Mouse (Mus musculus) C2C12 (cell line): ENCODE measurements around the gene Efcab5.

Experiments
- CEBPB ChIP-seq: IDR thresholded peaks from one replicate; pipeline ENCODE4 v1.6.1; 2011; ENCODE audit warnings: low read depth, mild to moderate bottlenecking, control low read depth, moderate library complexity
- CTCF ChIP-seq: IDR thresholded peaks from one replicate; pipeline ENCODE4 v1.5.1; 2011; ENCODE audit not compliant: control insufficient read depth, insufficient read depth, insufficient read length
- FOSL1 ChIP-seq: IDR thresholded peaks from one replicate; pipeline ENCODE4 v1.8.0; 2011; ENCODE audit warnings: mild to moderate bottlenecking, low read length; ENCODE audit not compliant: poor library complexity, insufficient read depth, severe bottlenecking
- MAX ChIP-seq: IDR thresholded peaks from one replicate; pipeline ENCODE4 v1.6.1; 2011; ENCODE audit warnings: mild to moderate bottlenecking, control low read depth
- MYOD1 ChIP-seq: IDR thresholded peaks from one replicate; pipeline ENCODE4 v1.6.1; 2011; ENCODE audit warnings: low read depth; ENCODE audit not compliant: control insufficient read depth, insufficient read length
- MYOG ChIP-seq: IDR thresholded peaks from one replicate; pipeline ENCODE4 v1.6.1; 2011; ENCODE audit not compliant: control insufficient read depth, insufficient read length; ENCODE audit errors: extremely low read depth
- USF1 ChIP-seq: IDR thresholded peaks from one replicate; pipeline ENCODE4 v1.6.1; 2011; ENCODE audit warnings: low read depth, mild to moderate bottlenecking, control low read depth, moderate library complexity

DNA sequence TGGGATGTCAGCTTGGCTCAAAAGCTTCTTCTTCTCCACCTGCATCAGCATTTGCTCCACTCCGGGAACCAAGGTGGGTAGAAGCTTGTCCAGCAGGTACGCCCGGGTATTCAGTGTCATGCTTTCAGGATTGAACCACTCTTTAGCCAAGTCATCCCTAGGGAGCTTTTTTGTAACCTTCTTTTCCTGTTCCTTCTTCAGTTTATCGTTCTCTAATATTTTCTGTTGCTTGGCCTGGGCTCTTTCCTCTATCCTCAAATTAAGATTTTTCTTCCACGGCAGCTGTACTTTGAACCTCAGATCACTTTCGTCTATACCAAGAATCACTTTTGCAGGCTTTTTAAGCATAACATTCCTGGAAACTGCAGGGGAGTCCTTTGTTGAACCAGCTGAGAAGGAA, at the start of gene Efcab5:
- no peak for TF ChIP-seq CTCF
- TF ChIP-seq USF1: no peak
- TF ChIP-seq MYOG: no peak
- TF ChIP-seq MAX: no peak
- no peak for TF ChIP-seq CEBPB
- TF ChIP-seq MYOD1: no peak
- TF ChIP-seq FOSL1: no peak
